Mouse (Mus musculus): Measurements from ENCODE around the gene Kcnq5.

GRCm38 (mm10) chr1:21436753-21437152 lies 525.0 kb downstream of the Kcnq5 start:
- TF ChIP-seq CTCF (IDR thresholded peaks at IDR 0.05; ENCODE audit: control insufficient read depth, insufficient read depth, insufficient replicate concordance, low read depth, low read length) (no peak), POLR2A (IDR thresholded peaks at IDR 0.05; ENCODE audit: control insufficient read depth, low read depth, low read length) (no peak)
